Mouse (Mus musculus) forebrain, embryonic 13.5 days (tissue): ENCODE measurements at regions not wholly inside any gene's neighbourhood (a gene's known extent, or its start where the extent isn't known, plus 50 kb on each side); places are given as distances from the start of the nearest gene placed in this dataset.

Experiments
- ATAC-seq: fragments of 200-750 bp; cut with Nextera tagmentation; 2 replicates; pipeline ENCODE4 v1.8.0; 2017
- H3K27ac ChIP-seq: fragments of 300-500 bp; sonication (generic); 2 replicates; pipeline ENCODE4 v1.5.1; 2015; ENCODE audit warnings: inconsistent platforms, mild to moderate bottlenecking, moderate library complexity
- H3K27me3 ChIP-seq: fragments of 300-500 bp; sonication (generic); 2 replicates; pipeline ENCODE4 v1.6.1; 2015; ENCODE audit warnings: mild to moderate bottlenecking, inconsistent platforms
- H3K36me3 ChIP-seq: fragments of 300-500 bp; sonication (generic); 2 replicates; pipeline ENCODE4 v1.6.1; 2015; ENCODE audit warnings: mild to moderate bottlenecking, inconsistent platforms; ENCODE audit not compliant: poor library complexity, severe bottlenecking
- H3K4me1 ChIP-seq: fragments of 300-500 bp; sonication (generic); 2 replicates; pipeline ENCODE4 v1.6.1; 2015; ENCODE audit warnings: inconsistent platforms
- H3K4me2 ChIP-seq: fragments of 300-500 bp; sonication (generic); 2 replicates; pipeline ENCODE4 v1.6.1; 2015; ENCODE audit warnings: inconsistent platforms, mild to moderate bottlenecking, moderate library complexity
- H3K4me3 ChIP-seq: fragments of 300-500 bp; sonication (generic); 2 replicates; pipeline ENCODE4 v1.5.1; 2015; ENCODE audit warnings: mild to moderate bottlenecking, inconsistent platforms
- H3K9ac ChIP-seq: fragments of 300-500 bp; sonication (generic); 2 replicates; pipeline ENCODE4 v1.6.1; 2015; ENCODE audit warnings: mild to moderate bottlenecking, inconsistent platforms
- H3K9me3 ChIP-seq: fragments of 300-500 bp; sonication (generic); replicated peaks from 2 replicates; pipeline ENCODE4 v1.6.1; 2016; ENCODE audit warnings: inconsistent platforms
- WGBS: fragments of 180-500 bp; shearing (Covaris S2); methylation state at CpG from one replicate; pipeline ENCODE4 v1.1.7; 2015; 5-methylcytosine and 5-hydroxymethylcytosine counted together

DNA sequence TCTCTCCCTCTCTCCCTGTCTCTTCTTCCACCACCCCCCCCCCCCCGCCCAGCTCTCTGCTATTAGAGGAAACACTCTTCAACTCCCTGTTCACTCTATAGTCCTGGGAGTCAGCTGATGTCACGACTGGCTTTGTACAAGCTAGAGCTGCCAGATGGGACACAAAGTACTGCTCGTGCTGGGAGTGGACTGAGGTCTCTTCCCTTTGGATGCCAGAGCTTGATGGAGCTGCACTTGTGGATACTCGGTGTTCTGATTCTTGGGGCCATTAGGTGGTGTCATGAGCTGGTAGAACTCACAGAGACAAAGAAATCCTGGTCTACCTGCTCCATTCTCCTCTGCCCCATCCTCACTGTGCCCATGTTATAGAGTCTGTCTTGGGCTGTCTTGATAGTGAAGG lies 415.9 kb downstream of the Rps24 start:
- no peaks in the 10 kb centered on the region for H3K36me3 ChIP-seq
- no peak for ATAC-seq
- no peak overlapping the region; the same call in 1 of the 2 replicates for H3K27ac ChIP-seq
- no peak overlapping the region for H3K4me2 ChIP-seq
- H3K4me1 ChIP-seq = peaks cover 8% of the 10 kb centered on the region
- no peaks in the 10 kb centered on the region for H3K27me3 ChIP-seq
- no peaks in the 10 kb centered on the region for H3K9me3 ChIP-seq
- WGBS = 21% methylated on average over 3 of the region's 4 CpGs
- H3K4me3 ChIP-seq = no peak overlapping the region
- no peak overlapping the region for H3K9ac ChIP-seq

DNA sequence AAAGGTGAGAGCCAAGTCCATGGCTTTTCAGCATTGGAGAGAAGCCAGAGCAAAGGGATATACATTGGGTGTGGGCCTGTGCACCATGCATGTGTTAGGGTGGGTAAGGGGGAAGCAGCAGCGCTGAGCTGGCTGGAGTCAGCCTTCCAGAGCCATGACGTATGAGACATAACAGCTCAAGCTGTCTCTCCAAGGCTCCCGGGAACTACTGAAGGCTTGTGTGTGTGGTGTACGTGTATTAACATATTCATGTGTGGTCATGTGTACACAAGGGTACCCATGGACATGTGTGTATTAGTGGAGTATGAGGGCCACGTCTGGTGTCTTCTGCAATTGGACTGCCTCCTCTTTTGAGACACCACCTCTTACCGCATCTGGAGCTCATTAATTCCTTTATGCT lies 417.8 kb downstream of the Rps24 start:
- Histone ChIP-seq H3K4me1 (peaks cover 12% of the 10 kb centered on the region), H3K27ac (no peak overlapping the region), H3K4me3 (no peak overlapping the region), H3K4me2 (no peak overlapping the region), H3K9me3 (no peaks in the 10 kb centered on the region), H3K36me3 (no peaks in the 10 kb centered on the region), H3K9ac (no peak overlapping the region), H3K27me3 (no peaks in the 10 kb centered on the region)
- 91% methylated on average over 6 of the region's 6 CpGs for WGBS
- ATAC-seq = no peak

DNA sequence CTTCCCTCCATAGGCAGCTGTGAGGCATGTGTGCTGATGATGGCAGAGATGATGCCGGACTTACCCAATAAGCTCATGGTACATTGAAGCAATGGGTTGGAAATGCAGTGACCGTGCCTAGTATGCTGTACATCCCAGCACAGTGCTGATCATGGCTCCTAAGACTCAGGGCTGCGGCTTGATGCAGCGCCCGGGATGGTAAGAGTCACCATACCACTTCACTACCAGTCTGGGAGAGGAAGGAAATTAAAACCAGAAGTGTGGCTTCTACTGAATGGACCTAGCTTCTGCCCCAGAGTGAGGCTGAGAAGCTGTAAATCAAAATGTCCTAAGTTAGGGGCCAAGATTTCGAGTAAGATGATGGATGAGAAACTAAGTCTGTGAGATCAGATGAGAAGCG lies 420.0 kb downstream of the Rps24 start:
- 84% methylated on average over 7 of the region's 7 CpGs for WGBS
- no peak for ATAC-seq
- H3K36me3 ChIP-seq = no peaks in the 10 kb centered on the region
- no peak overlapping the region for H3K9ac ChIP-seq
- no peak overlapping the region for H3K27ac ChIP-seq
- H3K27me3 ChIP-seq = no peaks in the 10 kb centered on the region
- H3K9me3 ChIP-seq = no peaks in the 10 kb centered on the region
- H3K4me1 ChIP-seq = peaks cover 14% of the 10 kb centered on the region
- H3K4me2 ChIP-seq = no peak overlapping the region
- H3K4me3 ChIP-seq = no peak overlapping the region

DNA sequence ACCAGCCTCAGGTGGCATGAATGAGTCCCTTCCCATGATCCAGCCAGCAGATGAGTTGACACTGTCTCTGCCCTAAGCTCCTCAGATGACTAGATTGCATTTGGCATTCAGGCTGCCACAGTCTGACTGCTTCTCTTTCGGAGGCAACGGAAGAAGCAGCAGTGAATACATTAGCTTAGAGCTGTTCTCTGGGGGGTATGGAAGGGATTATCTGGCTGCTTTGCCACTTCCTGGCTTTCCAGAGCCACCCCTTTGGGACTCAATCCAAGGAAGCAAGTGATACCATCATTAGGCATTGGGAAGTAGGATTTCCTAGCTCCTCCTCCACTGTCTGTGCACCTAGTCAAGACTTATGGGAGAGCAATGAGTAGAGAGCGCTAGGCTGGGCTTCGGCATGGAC lies 421.5 kb downstream of the Rps24 start:
- Histone ChIP-seq H3K9ac (no peak overlapping the region), H3K4me2 (no peak overlapping the region), H3K4me1 (peaks cover 17% of the 10 kb centered on the region), H3K9me3 (no peaks in the 10 kb centered on the region), H3K27ac (no peak overlapping the region), H3K36me3 (no peaks in the 10 kb centered on the region), H3K27me3 (no peaks in the 10 kb centered on the region), H3K4me3 (no peak overlapping the region)
- no peak for ATAC-seq
- 71% methylated on average over 4 of the region's 4 CpGs for WGBS

DNA sequence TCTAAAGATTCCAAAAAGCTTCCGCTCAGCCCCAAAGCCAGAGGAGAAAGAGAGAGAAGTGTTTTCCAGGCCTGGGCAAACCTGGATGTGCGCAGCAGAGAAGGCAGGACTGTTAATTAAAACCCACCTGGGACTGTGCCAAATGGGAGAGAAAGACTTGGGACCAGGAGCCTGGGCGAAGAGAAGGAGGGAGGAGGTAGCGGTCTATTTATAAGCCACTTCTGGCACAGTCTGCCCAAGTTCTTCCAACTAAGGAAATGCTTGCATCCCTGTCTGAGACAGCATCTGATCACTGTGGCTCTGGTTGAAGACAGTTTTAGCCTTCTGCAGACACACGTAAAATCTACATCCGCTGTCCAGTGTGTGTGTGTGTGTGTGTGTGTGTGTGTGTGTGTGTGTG lies 424.7 kb downstream of the Rps24 start:
- H3K4me3 ChIP-seq = no peak overlapping the region
- no peak overlapping the region; the same call in none of the 2 replicates for H3K27ac ChIP-seq
- no peaks in the 10 kb centered on the region for H3K9me3 ChIP-seq
- H3K4me1 ChIP-seq = peaks cover 17% of the 10 kb centered on the region
- no peak for ATAC-seq
- H3K36me3 ChIP-seq = no peaks in the 10 kb centered on the region
- no peak overlapping the region for H3K4me2 ChIP-seq
- H3K9ac ChIP-seq = no peak overlapping the region
- H3K27me3 ChIP-seq = no peaks in the 10 kb centered on the region
- WGBS = 69% methylated on average over 6 of the region's 6 CpGs

DNA sequence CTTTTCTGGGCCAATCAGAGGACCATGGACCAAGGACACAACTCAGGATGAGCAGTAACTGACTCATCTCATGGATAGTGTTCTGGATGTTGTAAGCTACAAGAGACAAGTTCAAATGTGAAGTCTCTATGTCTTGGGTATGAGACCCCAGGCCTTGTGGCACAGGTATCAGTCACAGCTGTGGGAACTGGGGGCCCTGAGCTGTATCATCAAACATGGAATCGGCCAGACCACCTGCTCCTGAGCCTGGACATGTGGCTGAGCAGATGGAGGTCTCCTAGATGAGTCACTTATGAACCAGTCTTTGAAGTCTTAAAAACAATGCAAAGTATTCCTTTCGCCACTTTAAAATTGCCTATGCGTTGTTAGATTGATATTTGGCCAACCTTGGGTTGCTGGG lies 432.1 kb downstream of the Rps24 start:
- Histone ChIP-seq H3K4me2 (no peak overlapping the region), H3K27me3 (no peaks in the 10 kb centered on the region), H3K9me3 (no peaks in the 10 kb centered on the region), H3K4me1 (no peaks in the 10 kb centered on the region), H3K4me3 (no peak overlapping the region), H3K36me3 (no peaks in the 10 kb centered on the region), H3K27ac (no peak overlapping the region), H3K9ac (no peak overlapping the region)
- no peak for ATAC-seq
- WGBS = 92% methylated on average over 3 of the region's 3 CpGs

DNA sequence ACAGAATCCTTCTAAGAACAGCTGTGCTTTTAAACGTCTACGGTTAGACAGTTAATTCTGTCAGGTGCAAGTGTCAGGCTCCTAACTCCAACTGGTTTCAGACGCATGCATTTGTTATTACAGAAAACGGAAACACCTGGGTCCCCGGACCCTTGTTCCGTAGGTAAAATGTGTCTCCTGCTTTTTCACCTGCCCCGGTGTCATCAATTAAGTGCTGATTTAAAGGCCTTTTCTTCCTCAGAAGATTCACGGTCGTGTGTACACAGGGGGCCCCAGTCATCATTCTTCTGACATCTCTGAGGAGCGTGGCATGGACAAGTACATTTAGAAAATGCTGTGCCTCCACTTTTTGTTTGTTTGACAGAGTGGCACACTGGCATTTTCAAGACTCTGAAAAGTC lies 435.1 kb downstream of the Rps24 start:
- peaks cover 10% of the 10 kb centered on the region for H3K4me1 ChIP-seq
- no peak overlapping the region for H3K9ac ChIP-seq
- no peak overlapping the region for H3K27ac ChIP-seq
- 86% methylated on average over 10 of the region's 10 CpGs for WGBS
- no peak overlapping the region for H3K4me2 ChIP-seq
- no peak overlapping the region for H3K4me3 ChIP-seq
- no peaks in the 10 kb centered on the region for H3K9me3 ChIP-seq
- no peak for ATAC-seq
- no peaks in the 10 kb centered on the region for H3K27me3 ChIP-seq
- H3K36me3 ChIP-seq = no peaks in the 10 kb centered on the region

DNA sequence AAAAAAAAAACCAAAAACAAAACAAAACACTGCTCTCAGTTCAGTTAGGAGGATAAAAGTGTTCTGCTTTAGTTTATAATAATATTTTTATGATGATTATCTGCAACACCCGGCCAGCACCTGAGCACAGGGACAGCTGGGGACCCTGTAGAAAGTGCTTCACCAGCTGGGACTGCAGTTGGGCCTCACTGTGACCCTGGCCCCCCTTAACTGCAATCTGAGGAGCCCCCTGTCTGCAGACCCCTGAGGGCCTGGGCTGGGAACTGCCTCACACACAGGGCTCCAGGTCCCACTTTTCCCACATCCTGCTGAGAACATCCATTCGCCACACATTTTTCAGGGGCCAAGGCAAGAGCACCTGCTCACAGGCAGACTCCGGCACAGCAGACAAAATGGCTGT lies 437.6 kb downstream of the Rps24 start:
- ATAC-seq = no peak
- WGBS = 88% methylated on average over 3 of the region's 3 CpGs
- H3K4me2 ChIP-seq = no peak overlapping the region
- no peaks in the 10 kb centered on the region for H3K36me3 ChIP-seq
- H3K27ac ChIP-seq = no peak overlapping the region; the same call in 1 of the 2 replicates
- no peak overlapping the region for H3K4me3 ChIP-seq
- no peaks in the 10 kb centered on the region for H3K9me3 ChIP-seq
- H3K27me3 ChIP-seq = no peaks in the 10 kb centered on the region
- H3K4me1 ChIP-seq = peaks cover 13% of the 10 kb centered on the region
- H3K9ac ChIP-seq = no peak overlapping the region

DNA sequence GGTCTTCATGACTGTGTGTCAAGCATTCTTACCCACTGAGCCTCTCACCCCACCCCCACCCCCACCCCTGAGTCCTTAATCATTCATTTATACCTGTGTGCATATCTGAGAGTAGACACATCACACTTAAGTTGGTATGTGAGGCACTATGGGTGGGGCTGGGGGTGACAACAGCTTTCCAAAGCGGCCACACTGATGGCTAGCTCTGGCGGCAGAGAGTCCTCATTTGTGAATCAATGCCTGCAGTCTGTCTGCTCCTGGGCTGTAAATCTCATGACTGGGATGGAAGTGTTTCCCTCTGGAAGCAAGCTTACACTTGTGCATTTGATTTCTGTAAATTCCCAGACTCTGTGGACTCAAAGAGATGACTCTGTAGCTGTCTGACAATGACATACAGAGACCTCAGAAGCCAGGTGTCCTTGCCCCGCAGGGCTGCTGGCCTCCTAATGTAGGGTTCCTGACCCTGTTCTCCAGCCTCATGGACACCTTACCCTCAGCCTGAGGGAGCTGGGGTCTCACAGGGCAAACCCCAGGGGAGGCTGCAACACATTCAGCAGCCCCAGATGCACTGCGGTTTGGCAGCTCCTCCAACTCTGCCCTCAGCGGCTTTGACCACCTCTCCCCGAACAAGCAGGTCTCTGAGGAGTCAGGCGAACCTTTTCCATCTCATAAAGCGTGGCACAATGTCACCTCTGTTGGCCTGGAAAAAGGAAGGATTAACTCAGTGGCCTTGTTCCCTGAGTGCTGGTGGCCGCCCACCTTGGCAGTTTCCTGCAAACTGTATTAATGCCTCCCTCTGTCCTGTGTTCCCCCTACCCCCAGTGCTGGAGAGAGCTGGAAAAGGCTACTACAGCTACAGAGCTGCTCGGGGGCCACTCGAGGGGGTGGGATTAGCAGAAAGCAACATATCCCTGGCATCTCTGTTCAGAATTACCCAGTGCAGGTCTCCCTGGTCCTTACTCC lies 439.4 kb downstream of the Rps24 start:
- H3K27ac ChIP-seq = no peak overlapping the region
- H3K4me3 ChIP-seq = no peak overlapping the region
- no peak overlapping the region for H3K4me2 ChIP-seq
- no peaks in the 10 kb centered on the region for H3K36me3 ChIP-seq
- H3K9me3 ChIP-seq = no peaks in the 10 kb centered on the region
- peaks cover 13% of the 10 kb centered on the region for H3K4me1 ChIP-seq
- H3K27me3 ChIP-seq = no peaks in the 10 kb centered on the region
- no peak for ATAC-seq
- WGBS = 36% methylated on average over 11 of the region's 11 CpGs
- no peak overlapping the region for H3K9ac ChIP-seq

DNA sequence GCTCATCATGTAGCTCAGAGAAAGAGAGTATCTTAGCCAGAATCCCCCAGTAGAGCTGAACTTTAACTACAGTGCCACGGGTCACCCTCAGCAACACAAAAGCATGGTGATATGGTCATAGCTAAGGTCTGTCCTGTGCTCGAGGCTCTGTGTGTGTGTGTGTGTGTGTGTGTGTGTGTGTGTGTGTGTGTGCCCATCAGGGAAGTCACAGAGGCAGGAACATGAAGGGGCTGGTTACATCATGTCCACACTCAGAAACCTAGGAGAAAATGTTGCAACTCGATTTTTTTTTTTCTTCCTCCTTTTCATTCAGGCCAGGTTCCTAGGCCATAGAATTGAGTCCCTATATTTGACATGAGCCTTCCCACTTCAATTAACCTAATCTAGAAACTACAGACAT lies 441.8 kb downstream of the Rps24 start:
- no peak overlapping the region for H3K4me2 ChIP-seq
- H3K9ac ChIP-seq = no peak overlapping the region
- H3K4me3 ChIP-seq = no peak overlapping the region
- WGBS = 83% methylated on average over 3 of the region's 3 CpGs
- no peaks in the 10 kb centered on the region for H3K9me3 ChIP-seq
- H3K36me3 ChIP-seq = no peaks in the 10 kb centered on the region
- H3K4me1 ChIP-seq = peaks cover 13% of the 10 kb centered on the region
- no peak for ATAC-seq
- no peaks in the 10 kb centered on the region for H3K27me3 ChIP-seq
- H3K27ac ChIP-seq = no peak overlapping the region

DNA sequence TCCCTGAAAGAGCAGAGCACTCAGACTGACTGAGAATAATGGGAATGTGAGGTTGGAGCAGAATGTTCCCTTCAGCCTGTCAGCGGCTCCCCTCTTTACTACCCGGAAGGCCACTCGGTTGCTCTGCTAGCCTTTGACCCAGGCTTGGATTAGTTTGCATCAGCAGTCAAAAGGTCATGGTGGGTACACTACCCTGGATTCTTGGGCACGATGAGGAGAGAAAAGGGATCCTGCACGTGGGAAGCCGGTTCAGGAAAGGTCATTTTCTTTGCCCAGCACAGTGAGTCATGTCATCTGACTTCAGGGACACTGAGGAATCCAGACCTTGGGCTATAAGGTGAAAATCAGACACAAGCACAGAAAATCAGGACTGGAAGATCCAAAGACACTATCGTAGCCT lies 443.3 kb downstream of the Rps24 start:
- no peaks in the 10 kb centered on the region for H3K36me3 ChIP-seq
- no peaks in the 10 kb centered on the region for H3K9me3 ChIP-seq
- no peak overlapping the region for H3K9ac ChIP-seq
- peaks cover 13% of the 10 kb centered on the region for H3K4me1 ChIP-seq
- H3K4me2 ChIP-seq = no peak overlapping the region
- no peaks in the 10 kb centered on the region for H3K27me3 ChIP-seq
- 64% methylated on average over 7 of the region's 7 CpGs for WGBS
- ATAC-seq = no peak
- no peak overlapping the region for H3K27ac ChIP-seq
- H3K4me3 ChIP-seq = no peak overlapping the region

DNA sequence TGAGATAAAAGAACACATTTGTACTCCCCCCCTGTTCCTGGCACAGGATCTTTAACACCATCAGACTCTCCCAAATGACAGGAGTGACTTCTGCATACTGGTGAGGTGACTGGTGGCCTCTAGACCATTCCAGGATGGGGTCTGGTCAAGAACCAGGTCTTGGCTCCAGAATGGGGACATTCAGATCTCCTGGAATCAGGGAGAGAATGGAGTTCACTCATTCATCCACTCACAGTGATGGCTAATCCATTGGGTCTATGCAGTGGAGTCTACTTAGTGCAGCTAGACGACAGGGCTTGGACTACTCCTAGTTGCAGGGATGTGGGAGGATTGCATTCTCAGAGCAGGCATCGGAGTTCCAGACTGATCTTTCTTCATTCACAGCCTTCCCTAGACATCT lies 451.0 kb downstream of the Rps24 start:
- no peak overlapping the region for H3K4me2 ChIP-seq
- no peaks in the 10 kb centered on the region for H3K36me3 ChIP-seq
- H3K27ac ChIP-seq = no peak overlapping the region
- no peak overlapping the region for H3K4me3 ChIP-seq
- 94% methylated on average over 2 of the region's 2 CpGs for WGBS
- ATAC-seq = no peak
- peaks cover 15% of the 10 kb centered on the region for H3K4me1 ChIP-seq
- no peaks in the 10 kb centered on the region for H3K27me3 ChIP-seq
- H3K9me3 ChIP-seq = no peaks in the 10 kb centered on the region
- H3K9ac ChIP-seq = no peak overlapping the region

DNA sequence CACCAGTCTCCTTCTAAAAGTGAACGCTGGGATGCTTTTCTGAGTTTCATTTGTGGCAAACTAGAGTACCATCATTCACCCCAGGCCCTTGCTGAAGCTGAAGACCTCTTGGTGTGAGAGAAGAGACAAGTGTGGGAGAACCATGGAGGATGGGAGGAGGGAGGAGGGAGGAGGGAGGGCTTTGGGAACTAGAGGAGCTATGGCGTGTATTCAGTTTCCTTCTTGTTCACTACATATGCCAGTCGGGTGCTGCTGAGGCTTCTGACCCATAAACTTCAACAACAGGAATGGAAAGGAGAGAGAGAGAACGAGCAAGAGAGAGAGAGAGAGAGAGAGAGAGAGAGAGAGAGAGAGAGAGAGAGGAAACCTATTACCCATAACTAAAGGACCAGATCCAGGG lies 452.1 kb downstream of the Rps24 start:
- no peak for ATAC-seq
- 66% methylated on average over 4 of the region's 4 CpGs for WGBS
- Histone ChIP-seq H3K4me3 (no peak overlapping the region), H3K36me3 (no peaks in the 10 kb centered on the region), H3K4me2 (no peak overlapping the region), H3K27ac (peak overlapping the region; percentile 66), H3K4me1 (peaks cover 15% of the 10 kb centered on the region), H3K27me3 (no peaks in the 10 kb centered on the region), H3K9ac (no peak overlapping the region), H3K9me3 (no peaks in the 10 kb centered on the region)
